Mouse (Mus musculus) hindbrain, embryonic 14.5 days (tissue): ENCODE measurements at regions not wholly inside any gene's neighbourhood (a gene's known extent, or its start where the extent isn't known, plus 50 kb on each side); places are given as distances from the start of the nearest gene placed in this dataset.
"Not testable (repeated sequence)": the region's sequence is repeated elsewhere in the genome, so short reads cannot be mapped to it uniquely, and the experiment has no call there.

Experiments used
- ATAC-seq: fragments of 200-750 bp; cut with Nextera tagmentation; 2 replicates; pipeline ENCODE4 v1.8.0; 2017; ENCODE audit warnings: moderate number of reproducible peaks, mild to moderate bottlenecking, moderate TSS enrichment, moderate library complexity; ENCODE audit not compliant: low FRiP score
- DNase-seq: peaks from one replicate; pipeline ENCODE4 v3.0.0-alpha.2; 2015; ENCODE audit warnings: low spot score
- H3K27ac ChIP-seq: fragments of 300-500 bp; sonication (generic); 2 replicates; pipeline ENCODE4 v1.5.1; 2014; ENCODE audit warnings: mild to moderate bottlenecking, moderate library complexity
- H3K27me3 ChIP-seq: fragments of 300-500 bp; sonication (generic); 2 replicates; pipeline ENCODE4 v1.6.1; 2014; ENCODE audit warnings: mild to moderate bottlenecking, low read length, mixed read lengths; ENCODE audit not compliant: control insufficient read depth, insufficient read depth
- H3K36me3 ChIP-seq: fragments of 300-500 bp; sonication (generic); replicated peaks from 2 replicates; pipeline ENCODE4 v1.6.1; 2014; ENCODE audit not compliant: control insufficient read depth, insufficient read depth
- H3K4me1 ChIP-seq: fragments of 300-500 bp; sonication (generic); replicated peaks from 2 replicates; pipeline ENCODE4 v1.6.1; 2014; ENCODE audit warnings: antibody characterized with exemption, low read length, mixed read lengths; ENCODE audit not compliant: control insufficient read depth, insufficient read depth
- H3K4me2 ChIP-seq: fragments of 300-500 bp; sonication (generic); replicated peaks from 2 replicates; pipeline ENCODE4 v1.6.1; 2014; ENCODE audit warnings: mild to moderate bottlenecking, moderate library complexity
- H3K4me3 ChIP-seq: fragments of 300-500 bp; sonication (generic); replicated peaks from 2 replicates; pipeline ENCODE4 v1.5.1; 2014; ENCODE audit warnings: mild to moderate bottlenecking, low read length
- H3K9ac ChIP-seq: fragments of 300-500 bp; sonication (generic); 2 replicates; pipeline ENCODE4 v1.6.1; 2014
- H3K9me3 ChIP-seq: fragments of 300-500 bp; sonication (generic); 2 replicates; pipeline ENCODE4 v1.6.1; 2016; ENCODE audit warnings: low read length; ENCODE audit not compliant: control insufficient read depth
- WGBS: fragments of 180-500 bp; shearing (Covaris S2); extraction: QIAGEN DNeasy Blood & Tissue Kit; methylation state at CpG from one replicate; pipeline ENCODE4 v1.1.7; 2014; 5-methylcytosine and 5-hydroxymethylcytosine counted together

GRCm38 (mm10) chr16:30712570-30712969 lies 113.0 kb downstream of the Fam43a start:
- Histone ChIP-seq H3K9me3 (0 out of 2 replicates have a peak, but pooled peaks cover 3% of the 10 kb centered on the region), H3K36me3 (no peaks in the 10 kb centered on the region), H3K4me3 (no peak overlapping the region), H3K27me3 (no peaks in the 10 kb centered on the region), H3K4me1 (no peaks in the 10 kb centered on the region), H3K27ac (no peak overlapping the region), H3K4me2 (no peak overlapping the region), H3K9ac (no peak overlapping the region)
- ATAC-seq (no peak), DNase-seq (no peak)
- WGBS = 81% methylated on average over 6 of the region's 6 CpGs

- H3K27ac ChIP-seq, H3K27me3 ChIP-seq, DNase-seq, ATAC-seq, H3K4me1 ChIP-seq, H3K9ac ChIP-seq, H3K36me3 ChIP-seq, H3K9me3 ChIP-seq, H3K4me3 ChIP-seq, H3K4me2 ChIP-seq: not testable (repeated sequence)
Observed at GRCm38 (mm10) chr16:30717577-30717976, 118.1 kb downstream of the Fam43a start.

- no peak overlapping the region for H3K9ac ChIP-seq
- no peaks in the 10 kb centered on the region for H3K27me3 ChIP-seq
- no peaks in the 10 kb centered on the region for H3K4me1 ChIP-seq
- no peak overlapping the region for H3K27ac ChIP-seq
- 52% methylated on average over 6 of the region's 6 CpGs for WGBS
- H3K4me2 ChIP-seq = no peak overlapping the region
- H3K9me3 ChIP-seq = no peaks in the 10 kb centered on the region
- H3K36me3 ChIP-seq = no peaks in the 10 kb centered on the region
- ATAC-seq = 0 out of 2 replicates have a peak, but pooled peaks have one; percentile 55
- DNase-seq = no peak
- no peak overlapping the region for H3K4me3 ChIP-seq
Observed at GRCm38 (mm10) chr16:30720791-30721190, 121.3 kb downstream of the Fam43a start.

- DNase-seq (no peak), ATAC-seq (no peak)
- Histone ChIP-seq H3K9ac (no peak overlapping the region), H3K4me2 (no peak overlapping the region), H3K36me3 (no peaks in the 10 kb centered on the region), H3K4me3 (no peak overlapping the region), H3K9me3 (no peaks in the 10 kb centered on the region), H3K4me1 (no peaks in the 10 kb centered on the region), H3K27me3 (no peaks in the 10 kb centered on the region), H3K27ac (no peak overlapping the region)
Observed at GRCm38 (mm10) chr16:30721223-30721622, 121.7 kb downstream of the Fam43a start.

- Histone ChIP-seq H3K4me3 (no peak overlapping the region), H3K9ac (no peak overlapping the region), H3K4me2 (no peak overlapping the region), H3K27me3 (no peaks in the 10 kb centered on the region), H3K36me3 (no peaks in the 10 kb centered on the region), H3K9me3 (no peaks in the 10 kb centered on the region), H3K27ac (no peak overlapping the region), H3K4me1 (no peaks in the 10 kb centered on the region)
- WGBS = 85% methylated on average over 3 of the region's 3 CpGs
- DNase-seq = no peak
- ATAC-seq = no peak
Observed at GRCm38 (mm10) chr16:30722372-30722771, 122.8 kb downstream of the Fam43a start.

- no peak overlapping the region for H3K9ac ChIP-seq
- no peaks in the 10 kb centered on the region for H3K36me3 ChIP-seq
- no peak for DNase-seq
- 95% methylated on average over 1 of the region's 1 CpGs for WGBS
- no peaks in the 10 kb centered on the region for H3K9me3 ChIP-seq
- no peak overlapping the region for H3K27ac ChIP-seq
- no peak for ATAC-seq
- H3K4me1 ChIP-seq = no peaks in the 10 kb centered on the region
- H3K4me3 ChIP-seq = no peak overlapping the region
- no peaks in the 10 kb centered on the region for H3K27me3 ChIP-seq
- no peak overlapping the region for H3K4me2 ChIP-seq
Observed at GRCm38 (mm10) chr16:30724591-30724990, 125.1 kb downstream of the Fam43a start.

GRCm38 (mm10) chr16:30732770-30733415 lies 133.4 kb downstream of the Fam43a start:
- no peak for ATAC-seq

GRCm38 (mm10) chr16:30733478-30733877 lies 134.0 kb downstream of the Fam43a start:
- Histone ChIP-seq H3K4me2 (no peak overlapping the region), H3K9ac (no peak overlapping the region), H3K27ac (no peak overlapping the region), H3K36me3 (no peaks in the 10 kb centered on the region), H3K27me3 (no peaks in the 10 kb centered on the region), H3K9me3 (no peaks in the 10 kb centered on the region), H3K4me3 (no peak overlapping the region), H3K4me1 (peaks cover 5% of the 10 kb centered on the region; the same call in 1 of the 2 replicates)
- no peak for ATAC-seq
- DNase-seq = no peak
- 84% methylated on average over 11 of the region's 11 CpGs for WGBS

More at GRCm38 (mm10) chr16:30732770-30733415, 133.4 kb downstream of the Fam43a start:
- no peaks in the 10 kb centered on the region for H3K36me3 ChIP-seq
- no peak overlapping the region for H3K9ac ChIP-seq
- H3K27ac ChIP-seq = no peak overlapping the region
- H3K4me3 ChIP-seq = no peak overlapping the region
- 60% methylated on average over 9 of the region's 9 CpGs for WGBS
- no peaks in the 10 kb centered on the region for H3K9me3 ChIP-seq
- DNase-seq = no peak
- no peak overlapping the region for H3K4me2 ChIP-seq
- H3K4me1 ChIP-seq = peaks cover 5% of the 10 kb centered on the region; the same call in 1 of the 2 replicates
- no peaks in the 10 kb centered on the region for H3K27me3 ChIP-seq

GRCm38 (mm10) chr16:30735360-30735759 lies 135.8 kb downstream of the Fam43a start:
- Histone ChIP-seq H3K27ac (no peak overlapping the region), H3K9me3 (no peaks in the 10 kb centered on the region), H3K4me2 (no peak overlapping the region), H3K36me3 (no peaks in the 10 kb centered on the region), H3K27me3 (no peaks in the 10 kb centered on the region), H3K4me1 (peaks cover 5% of the 10 kb centered on the region; the same call in 1 of the 2 replicates), H3K9ac (no peak overlapping the region), H3K4me3 (no peak overlapping the region)
- 52% methylated on average over 3 of the region's 3 CpGs for WGBS
- ATAC-seq = no peak
- DNase-seq = no peak

- Histone ChIP-seq H3K4me1 (peaks cover 5% of the 10 kb centered on the region; the same call in 1 of the 2 replicates), H3K36me3 (no peaks in the 10 kb centered on the region), H3K4me2 (no peak overlapping the region), H3K27me3 (no peaks in the 10 kb centered on the region), H3K4me3 (no peak overlapping the region), H3K9ac (no peak overlapping the region), H3K27ac (no peak overlapping the region), H3K9me3 (no peaks in the 10 kb centered on the region)
- no peak; the same call in 1 of the 2 replicates for ATAC-seq
- WGBS = 22% methylated on average over 7 of the region's 7 CpGs
- DNase-seq = no peak
Observed at GRCm38 (mm10) chr16:30735969-30736368, 136.4 kb downstream of the Fam43a start.
